Mouse (Mus musculus) lung, embryonic 15.5 days (tissue): ENCODE data around the gene Rpa3. TPM values are rescaled to one million over a fixed set of nuclear protein-coding genes. Genes with fewer than 3 reads are reported as not detected.

Experiments used
- polyA plus RNA-seq: library from polyadenylated mRNA; unstranded; fragments of >200 nt; fragmentation: Nextera tagmentation; extraction: Ambion mirVana; gene quantifications from 2 replicates; pipeline ENCODE4 v1.2.1, GENCODE M21; 2015

Gene Rpa3
- polyA plus RNA-seq, 1 experiment from 2014 or later: 166 TPM

Other genes starting within 250 kb of the Rpa3 start
- 1.7 and 1.9 TPM in 2 replicates for gene Col28a1, start 66.6 kb downstream of the Rpa3 start, polyA plus RNA-seq
- gene Mios, start 50.0 kb downstream of the Rpa3 start, polyA plus RNA-seq: 24.2 and 24.5 TPM in 2 replicates
- gene Umad1, start 115 bp upstream of the Rpa3 start, polyA plus RNA-seq: 22.5 and 23.2 TPM in 2 replicates
- gene Gm45062, start 277 bp upstream of the Rpa3 start, polyA plus RNA-seq: 11.1 and 13.2 TPM in 2 replicates